Mouse (Mus musculus): ENCODE measurements around the gene 2810004N23Rik. TPM values are rescaled to one million over a fixed set of nuclear protein-coding genes. Genes with fewer than 3 reads are reported as not detected.

2810004N23Rik gene
- polyA plus RNA-seq, 1 experiment from 2014 or later: 41.9 TPM

DNA sequence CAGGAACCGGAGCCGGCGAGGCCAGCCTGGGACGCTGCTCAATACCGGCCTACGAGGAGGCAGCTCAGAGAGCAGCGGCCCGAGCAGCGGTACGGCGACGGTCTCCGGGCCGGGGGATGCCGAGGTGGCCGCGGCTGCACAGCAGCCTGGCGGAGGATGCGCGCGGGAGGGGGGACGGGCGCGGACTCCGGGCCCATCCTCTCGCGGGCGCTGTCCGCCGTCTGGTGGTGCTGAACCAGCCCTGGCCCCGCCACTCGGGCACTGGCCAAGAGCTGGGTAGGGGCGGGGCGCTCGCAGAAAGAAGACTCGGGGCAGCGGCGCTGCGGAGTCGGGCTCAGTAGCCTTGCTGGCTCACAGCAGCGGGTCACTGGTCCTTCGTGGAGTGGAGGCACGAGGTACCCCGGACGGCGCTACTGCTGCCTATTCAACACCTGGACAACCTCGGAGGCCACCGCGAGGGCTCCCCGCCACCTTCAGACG, 69.7 kb downstream of the 2810004N23Rik start:
- ATAC-seq (ENCODE audit: insufficient number of reproducible peaks, insufficient read depth, low FRiP score, low read depth): peak; percentile 84
- peak overlapping the region in 1 of 2 experiments; percentile 53; a peak in 2 of 4 replicates for H3K27ac ChIP-seq (replicated peaks in 1 of 2; ENCODE audit: control insufficient read depth in 1 of 2, insufficient read depth in 1 of 2, low read depth in 2 of 2, low read length in 2 of 2)
- H3K36me3 ChIP-seq (ENCODE audit: control insufficient read depth, insufficient read depth, low read length): no peaks in the 10 kb centered on the region
- no peak overlapping the region; the same call in 1 of the 2 replicates for H3K9ac ChIP-seq (ENCODE audit: low read length)
- H3K27me3 ChIP-seq (ENCODE audit: control insufficient read depth, insufficient read depth, low read length): peaks cover 45% of the 10 kb centered on the region
- under 1% methylated on average over 51 of the region's 51 CpGs for WGBS
- peaks cover 12 to 29% of the 10 kb centered on the region in 2 experiments for H3K4me1 ChIP-seq (ENCODE audit: control insufficient read depth in 2 of 2, insufficient read depth in 2 of 2, low read length in 2 of 2)
- H3K9me3 ChIP-seq (ENCODE audit: control insufficient read depth, low read length): no peaks in the 10 kb centered on the region
- H3K4me3 ChIP-seq (ENCODE audit: control insufficient read depth in 1 of 2, insufficient read depth in 1 of 2, low read depth in 1 of 2, low read length in 2 of 2): peak overlapping the region; percentile 51 to 70
- H3K4me2 ChIP-seq (ENCODE audit: low read length): peak overlapping the region; percentile 100

DNA sequence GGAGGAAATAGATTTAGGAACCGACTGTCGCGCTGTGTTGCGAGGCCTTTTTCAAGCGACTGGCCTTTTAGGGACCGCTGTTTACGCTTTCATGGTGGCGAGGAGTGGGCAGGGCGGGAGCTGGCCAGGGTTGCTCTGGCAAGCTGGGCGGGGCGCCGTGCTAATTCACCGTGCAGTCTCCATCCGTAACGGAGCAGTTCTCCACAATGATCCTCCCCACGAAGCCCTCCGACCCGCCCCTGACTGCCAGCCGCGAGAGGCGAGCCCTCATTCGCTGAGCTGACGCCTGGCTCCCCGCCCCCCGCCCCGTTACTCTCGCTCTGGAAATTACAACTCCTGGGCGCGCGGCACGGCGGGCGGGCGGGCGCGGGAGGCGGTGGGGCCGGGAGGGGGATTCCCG, 70.2 kb downstream of the 2810004N23Rik start, which contains the start of gene Trim67:
Gene Trim67, plus strand, starts transcription at position 385 of the 400 bp plus-strand sequence.
- Histone ChIP-seq H3K4me3 (ENCODE audit: control insufficient read depth in 1 of 2, insufficient read depth in 1 of 2, low read depth in 1 of 2, low read length in 2 of 2) (peak within 1 kb of the TSS; percentile 51 to 70), H3K9ac (ENCODE audit: low read length) (peak within 1 kb of the TSS; percentile 62), H3K9me3 (ENCODE audit: control insufficient read depth, low read length) (no peaks in the 10 kb centered on the region), H3K4me2 (ENCODE audit: low read length) (peak within 1 kb of the TSS; percentile 100), H3K27ac (replicated peaks in 1 of 2; ENCODE audit: control insufficient read depth in 1 of 2, insufficient read depth in 1 of 2, low read depth in 2 of 2, low read length in 2 of 2) (peak within 1 kb of the TSS; percentile 23 to 53; a peak in 2 of 4 replicates), H3K4me1 (ENCODE audit: control insufficient read depth in 2 of 2, insufficient read depth in 2 of 2, low read length in 2 of 2) (peaks cover 12 to 29% of the 10 kb centered on the region in 2 experiments), H3K36me3 (ENCODE audit: control insufficient read depth, insufficient read depth, low read length) (no peaks in the 10 kb centered on the region), H3K27me3 (ENCODE audit: control insufficient read depth, insufficient read depth, low read length) (peaks cover 44% of the 10 kb centered on the region)
- peak; percentile 74 for ATAC-seq (ENCODE audit: insufficient number of reproducible peaks, insufficient read depth, low FRiP score, low read depth)
- WGBS: under 1% methylated on average over 31 of the region's 39 CpGs

DNA sequence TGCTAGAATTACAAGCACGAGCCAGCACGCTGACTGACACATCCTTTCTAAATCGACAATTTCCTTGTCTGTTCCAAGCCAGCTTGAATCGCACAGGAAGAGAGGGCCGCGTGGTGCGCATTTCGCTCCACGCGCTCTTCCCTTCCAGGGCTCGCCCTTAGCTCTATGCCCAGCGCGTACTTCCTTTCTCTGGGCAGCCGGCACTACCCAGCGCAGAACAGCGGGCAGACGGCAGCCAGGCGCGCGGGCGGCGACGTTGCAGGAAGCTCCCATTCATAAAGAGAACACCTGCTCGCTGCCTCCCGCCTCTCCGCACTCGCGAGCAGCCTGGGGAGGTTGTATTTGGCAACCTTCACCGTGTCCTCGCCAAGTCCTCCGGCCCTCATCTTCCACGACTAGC, 70.7 kb downstream of the 2810004N23Rik start:
- no peak for ATAC-seq (ENCODE audit: insufficient number of reproducible peaks, insufficient read depth, low FRiP score, low read depth)
- Histone ChIP-seq H3K9me3 (ENCODE audit: control insufficient read depth, low read length) (no peaks in the 10 kb centered on the region), H3K27me3 (ENCODE audit: control insufficient read depth, insufficient read depth, low read length) (peaks cover 39% of the 10 kb centered on the region), H3K4me3 (ENCODE audit: control insufficient read depth in 1 of 2, insufficient read depth in 1 of 2, low read depth in 1 of 2, low read length in 2 of 2) (peak overlapping the region; percentile 51 to 70), H3K36me3 (ENCODE audit: control insufficient read depth, insufficient read depth, low read length) (no peaks in the 10 kb centered on the region), H3K9ac (ENCODE audit: low read length) (peak overlapping the region; percentile 62), H3K27ac (replicated peaks in 1 of 2; ENCODE audit: control insufficient read depth in 1 of 2, insufficient read depth in 1 of 2, low read depth in 2 of 2, low read length in 2 of 2) (peak overlapping the region; percentile 23 to 53; a peak in 1 of 4 replicates), H3K4me2 (ENCODE audit: low read length) (peak overlapping the region; percentile 100), H3K4me1 (ENCODE audit: control insufficient read depth in 2 of 2, insufficient read depth in 2 of 2, low read length in 2 of 2) (peaks cover 12 to 29% of the 10 kb centered on the region in 2 experiments)
- under 1% methylated on average over 32 of the region's 32 CpGs for WGBS

DNA sequence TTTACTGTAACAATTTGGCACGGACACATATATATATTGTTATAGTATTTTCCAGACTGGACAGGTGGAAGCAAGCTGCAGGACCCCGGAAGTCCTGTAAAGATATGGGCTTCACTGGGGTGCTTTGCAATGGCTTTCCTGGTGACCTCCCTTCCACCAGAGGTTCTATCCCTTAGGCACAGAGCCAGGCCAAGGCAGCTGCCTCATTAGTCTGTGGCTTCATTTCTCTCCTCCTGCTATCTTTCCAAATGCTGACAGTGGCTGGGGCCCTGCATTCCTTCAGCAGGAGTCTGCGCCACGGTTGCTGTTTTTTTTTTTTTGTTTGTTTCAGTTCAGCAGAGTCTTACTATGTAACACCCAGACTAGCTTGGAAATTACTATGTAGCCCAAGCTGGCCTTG, 71.2 kb downstream of the 2810004N23Rik start:
- no peak for ATAC-seq (ENCODE audit: insufficient number of reproducible peaks, insufficient read depth, low FRiP score, low read depth)
- Histone ChIP-seq H3K27ac (replicated peaks in 1 of 2; ENCODE audit: control insufficient read depth in 1 of 2, insufficient read depth in 1 of 2, low read depth in 2 of 2, low read length in 2 of 2) (peak overlapping the region in 1 of 2 experiments; percentile 53; a peak in 1 of 4 replicates), H3K27me3 (ENCODE audit: control insufficient read depth, insufficient read depth, low read length) (peaks cover 36% of the 10 kb centered on the region), H3K9ac (ENCODE audit: low read length) (peak overlapping the region; percentile 62; the same call in 1 of the 2 replicates), H3K4me1 (ENCODE audit: control insufficient read depth in 2 of 2, insufficient read depth in 2 of 2, low read length in 2 of 2) (peaks cover 12 to 29% of the 10 kb centered on the region in 2 experiments), H3K4me3 (ENCODE audit: control insufficient read depth in 1 of 2, insufficient read depth in 1 of 2, low read depth in 1 of 2, low read length in 2 of 2) (peak overlapping the region; percentile 51 to 70), H3K4me2 (ENCODE audit: low read length) (peak overlapping the region; percentile 100), H3K9me3 (ENCODE audit: control insufficient read depth, low read length) (no peaks in the 10 kb centered on the region), H3K36me3 (ENCODE audit: control insufficient read depth, insufficient read depth, low read length) (no peaks in the 10 kb centered on the region)
- WGBS: 27% methylated on average over 4 of the region's 4 CpGs

DNA sequence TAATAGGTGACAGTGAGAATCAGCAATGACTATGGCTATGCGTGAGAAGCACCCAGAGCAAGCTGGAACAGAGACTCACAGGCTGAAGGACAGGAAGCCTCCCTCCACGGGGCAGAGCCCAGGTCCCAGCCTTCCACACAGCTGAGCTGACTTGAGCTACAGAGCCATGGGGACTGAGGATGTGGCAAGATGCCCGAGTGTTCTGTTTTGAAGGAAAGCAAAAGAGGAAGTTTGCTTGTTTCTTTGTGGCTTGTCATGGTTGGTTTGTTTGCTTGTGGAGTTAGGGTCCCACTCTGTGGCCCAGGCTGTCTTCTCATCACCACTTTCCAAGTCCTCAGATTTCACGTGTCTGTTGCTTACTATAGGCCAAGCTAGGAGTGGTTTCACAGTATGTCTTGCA, 72.2 kb downstream of the 2810004N23Rik start:
- Histone ChIP-seq H3K4me3 (ENCODE audit: control insufficient read depth in 1 of 2, insufficient read depth in 1 of 2, low read depth in 1 of 2, low read length in 2 of 2) (no peak overlapping the region), H3K27ac (replicated peaks in 1 of 2; ENCODE audit: control insufficient read depth in 1 of 2, insufficient read depth in 1 of 2, low read depth in 2 of 2, low read length in 2 of 2) (no peak overlapping the region), H3K27me3 (ENCODE audit: control insufficient read depth, insufficient read depth, low read length) (peaks cover 25% of the 10 kb centered on the region), H3K4me1 (ENCODE audit: control insufficient read depth in 2 of 2, insufficient read depth in 2 of 2, low read length in 2 of 2) (peaks cover 21 to 32% of the 10 kb centered on the region in 2 experiments), H3K36me3 (ENCODE audit: control insufficient read depth, insufficient read depth, low read length) (no peaks in the 10 kb centered on the region), H3K9ac (ENCODE audit: low read length) (no peak overlapping the region), H3K9me3 (ENCODE audit: control insufficient read depth, low read length) (no peaks in the 10 kb centered on the region), H3K4me2 (ENCODE audit: low read length) (no peak overlapping the region)
- WGBS: 77% methylated on average over 4 of the region's 4 CpGs
- no peak for ATAC-seq (ENCODE audit: insufficient number of reproducible peaks, insufficient read depth, low FRiP score, low read depth)

Other genes with a start within 250 kb of the 2810004N23Rik start
- gene 2310022B05Rik, start 199.8 kb downstream of the 2810004N23Rik start, polyA plus RNA-seq (2014; fragmentation: Nextera tagmentation; extraction: Ambion mirVana): 64.1 and 66.2 TPM in 2 replicates
- 30.5 and 34.1 TPM in 2 replicates for gene Ttc13, start 141.1 kb downstream of the 2810004N23Rik start, polyA plus RNA-seq (2014; fragmentation: Nextera tagmentation; extraction: Ambion mirVana)
- gene Arv1, start 141.0 kb downstream of the 2810004N23Rik start, polyA plus RNA-seq (2014; fragmentation: Nextera tagmentation; extraction: Ambion mirVana): 14.0 and 17.3 TPM in 2 replicates
- 1.2 and 1.7 TPM in 2 replicates for gene Fam89a, start 111.3 kb downstream of the 2810004N23Rik start, polyA plus RNA-seq (2014; fragmentation: Nextera tagmentation; extraction: Ambion mirVana)
- gene Trim67, start 70.0 kb downstream of the 2810004N23Rik start, polyA plus RNA-seq (2014; fragmentation: Nextera tagmentation; extraction: Ambion mirVana): 0.16 and 0.22 TPM in 2 replicates
- 115 and 117 TPM in 2 replicates for gene Gnpat, start 87 bp downstream of the 2810004N23Rik start, polyA plus RNA-seq (2014; fragmentation: Nextera tagmentation; extraction: Ambion mirVana)
- 5.8 and 6.5 TPM in 2 replicates for gene Exoc8, start 34.6 kb upstream of the 2810004N23Rik start, polyA plus RNA-seq (2014; fragmentation: Nextera tagmentation; extraction: Ambion mirVana)
- 6.5 and 6.8 TPM in 2 replicates for gene Sprtn, start 34.8 kb upstream of the 2810004N23Rik start, polyA plus RNA-seq (2014; fragmentation: Nextera tagmentation; extraction: Ambion mirVana)
- gene Egln1, start 86.2 kb upstream of the 2810004N23Rik start, polyA plus RNA-seq (2014; fragmentation: Nextera tagmentation; extraction: Ambion mirVana): 25.5 and 26.0 TPM in 2 replicates
- gene Tsnax, start 149.9 kb upstream of the 2810004N23Rik start, polyA plus RNA-seq (2014; fragmentation: Nextera tagmentation; extraction: Ambion mirVana): 92.4 and 97.7 TPM in 2 replicates
- gene Disc1, start 191.1 kb upstream of the 2810004N23Rik start, polyA plus RNA-seq (2014; fragmentation: Nextera tagmentation; extraction: Ambion mirVana): 2.0 and 4.2 TPM in 2 replicates

Measured in heart, embryonic 14.5 days (tissue).